Mouse (Mus musculus) brain, embryonic 14.5 days (tissue): Measurements from ENCODE around the gene F5.

Experiments used
- CTCF ChIP-seq: fragments of 200-500 bp; IDR thresholded peaks from 2 replicates; pipeline ENCODE4 v1.5.1; 2012; ENCODE audit warnings: inconsistent platforms, mild to moderate bottlenecking, moderate library complexity, borderline replicate concordance; ENCODE audit not compliant: insufficient read depth, insufficient read length; ENCODE audit errors: extremely low read depth
- POLR2A ChIP-seq: fragments of 200-500 bp; IDR thresholded peaks from 2 replicates; pipeline ENCODE4 v1.6.1; 2012; ENCODE audit warnings: mild to moderate bottlenecking, inconsistent platforms, borderline replicate concordance; ENCODE audit not compliant: poor library complexity, insufficient read depth, insufficient read length, severe bottlenecking; ENCODE audit errors: extremely low read depth

GRCm38 (mm10) chr1:164247442-164247841, 95.8 kb downstream of the F5 start:
- no peak for TF ChIP-seq CTCF
- TF ChIP-seq POLR2A = no peak
